Mouse (Mus musculus) cerebellum, postnatal 36 days (tissue): ENCODE measurements around the gene Gpr135.

ENCODE experiments used
- DNase-seq, 2 experiments: peaks; one replicate each; pipeline ENCODE4 v3.0.0; 2021 to 2022; ENCODE audit warnings: mixed read lengths in 2 of 2

Gpr135 gene

GRCm38 (mm10) chr12:72070327-72071269 is at the start of gene Gpr135:
Gene Gpr135 (minus strand): TSS chr12:72071125.
- peak; percentile 86 for DNase-seq

GRCm38 (mm10) chr12:72115686-72116345 is 44.9 kb upstream of the Gpr135 start:
- no peak for DNase-seq

- DNase-seq: no peak
Observed at GRCm38 (mm10) chr12:72115126-72115525, 44.2 kb upstream of the Gpr135 start.

GRCm38 (mm10) chr12:72104525-72105281 is 33.8 kb upstream of the Gpr135 start:
- DNase-seq: peak; percentile 76 to 85

- DNase-seq: no peak
Observed at GRCm38 (mm10) chr12:72104027-72104426, 33.1 kb upstream of the Gpr135 start.

- DNase-seq: no peak
Observed at GRCm38 (mm10) chr12:72102776-72103175, 31.9 kb upstream of the Gpr135 start.

GRCm38 (mm10) chr12:72096966-72097365 is 26.0 kb upstream of the Gpr135 start:
- DNase-seq: no peak

- DNase-seq: no peak
Observed at GRCm38 (mm10) chr12:72089802-72090201, 18.9 kb upstream of the Gpr135 start.

GRCm38 (mm10) chr12:72086166-72086825 is 15.4 kb upstream of the Gpr135 start:
- peak in 1 of 2 experiments; percentile 11 for DNase-seq

- DNase-seq: peak; percentile 95 to 97
Observed at GRCm38 (mm10) chr12:72085329-72086165, 14.6 kb upstream of the Gpr135 start, which contains the start of the genes L3hypdh and Jkamp. Gene L3hypdh (minus strand): TSS chr12:72085439. Gene Jkamp (plus strand): TSS chr12:72085589.

GRCm38 (mm10) chr12:72085024-72085328 is 14.1 kb upstream of the Gpr135 start:
- DNase-seq: no peak

- DNase-seq: peak in 1 of 2 experiments; percentile 6
Observed at GRCm38 (mm10) chr12:72084261-72085023, 13.5 kb upstream of the Gpr135 start.

- DNase-seq: no peak
Observed at GRCm38 (mm10) chr12:72083265-72083664, 12.3 kb upstream of the Gpr135 start.

GRCm38 (mm10) chr12:72082370-72082769 is 11.4 kb upstream of the Gpr135 start:
- peak in 1 of 2 experiments; percentile 8 for DNase-seq

- no peak for DNase-seq
Observed at GRCm38 (mm10) chr12:72081961-72082360, 11.0 kb upstream of the Gpr135 start.

GRCm38 (mm10) chr12:72078248-72078647 is 7.3 kb upstream of the Gpr135 start:
- no peak for DNase-seq

- DNase-seq: no peak
Observed at GRCm38 (mm10) chr12:72069626-72070326, 1.1 kb downstream of the Gpr135 start.

GRCm38 (mm10) chr12:72057780-72058179 is 13.1 kb downstream of the Gpr135 start:
- DNase-seq: no peak

GRCm38 (mm10) chr12:72053851-72054250 is 17.1 kb downstream of the Gpr135 start:
- DNase-seq: no peak

GRCm38 (mm10) chr12:72053303-72053702 is 17.6 kb downstream of the Gpr135 start:
- DNase-seq: peak in 1 of 2 experiments; percentile 14
